Mouse (Mus musculus) lung, postnatal 0 days (tissue): ENCODE results near the gene Abcg1. TPM values are rescaled to one million over a fixed set of nuclear protein-coding genes. Genes with fewer than 3 reads are reported as not detected.

Source experiments
- ATAC-seq: fragments of 200-750 bp; cut with Nextera tagmentation; 2 replicates; pipeline ENCODE4 v1.8.0; 2017; ENCODE audit warnings: moderate library complexity
- DNase-seq: peaks from one replicate; pipeline ENCODE4 v3.0.0-alpha.2; 2016; ENCODE audit warnings: low spot score
- H3K27ac ChIP-seq: fragments of 300-500 bp; sonication (generic); 2 replicates; pipeline ENCODE4 v1.5.1; 2014; ENCODE audit warnings: antibody characterized with exemption, mild to moderate bottlenecking, low read length, mixed read lengths
- H3K27me3 ChIP-seq: fragments of 300-500 bp; sonication (generic); replicated peaks from 2 replicates; pipeline ENCODE4 v1.6.1; 2014; ENCODE audit warnings: low read length, mixed read lengths; ENCODE audit not compliant: insufficient read depth
- H3K36me3 ChIP-seq: fragments of 300-500 bp; sonication (generic); 2 replicates; pipeline ENCODE4 v1.6.1; 2014; ENCODE audit warnings: low read length, mixed read lengths; ENCODE audit not compliant: insufficient read depth
- H3K4me1 ChIP-seq: fragments of 300-500 bp; sonication (generic); 2 replicates; pipeline ENCODE4 v1.6.1; 2014; ENCODE audit warnings: antibody characterized with exemption, low read depth, low read length, mixed read lengths; ENCODE audit not compliant: insufficient read depth
- H3K4me2 ChIP-seq: fragments of 300-500 bp; sonication (generic); replicated peaks from 2 replicates; pipeline ENCODE4 v1.6.1; 2014; ENCODE audit warnings: low read depth, mild to moderate bottlenecking, low read length, moderate library complexity, mixed read lengths
- H3K4me3 ChIP-seq: fragments of 300-500 bp; sonication (generic); 2 replicates; pipeline ENCODE4 v1.5.1; 2014; ENCODE audit warnings: low read depth, low read length
- H3K9ac ChIP-seq: fragments of 300-500 bp; sonication (generic); replicated peaks from 2 replicates; pipeline ENCODE4 v1.6.1; 2014; ENCODE audit warnings: low read depth, mild to moderate bottlenecking
- H3K9me3 ChIP-seq: fragments of 300-500 bp; sonication (generic); 2 replicates; pipeline ENCODE4 v1.6.1; 2016; ENCODE audit warnings: low read length, mixed read lengths
- CTCF ChIP-seq: IDR thresholded peaks from 2 replicates; pipeline ENCODE4 v1.5.1; 2016; ENCODE audit warnings: antibody characterized with exemption, mild to moderate bottlenecking
- EP300 ChIP-seq: IDR thresholded peaks from 2 replicates; pipeline ENCODE4 v1.6.1; 2016; ENCODE audit warnings: antibody characterized with exemption, mild to moderate bottlenecking, control low read depth
- WGBS: fragments of 180-500 bp; shearing (Covaris S2); extraction: QIAGEN DNeasy Blood & Tissue Kit; methylation state at CpG from one replicate; pipeline ENCODE4 v1.1.7; 2014; 5-methylcytosine and 5-hydroxymethylcytosine counted together
- polyA plus RNA-seq: library from polyadenylated mRNA; unstranded; fragments of >200 nt; fragmentation: Nextera tagmentation; extraction: Ambion mirVana; gene quantifications from 2 replicates; pipeline ENCODE4 v1.2.1, GENCODE M21; 2015

Gene Abcg1
- polyA plus RNA-seq, 1 experiment from 2014 or later = 26.9 TPM

GRCm38 (mm10) chr17:31037331-31037730 lies 20.1 kb upstream of the Abcg1 start:
- Histone ChIP-seq H3K9me3 (no peaks in the 10 kb centered on the region), H3K27me3 (no peaks in the 10 kb centered on the region), H3K27ac (no peak overlapping the region), H3K9ac (no peak overlapping the region), H3K4me1 (no peaks in the 10 kb centered on the region), H3K36me3 (no peaks in the 10 kb centered on the region), H3K4me3 (no peak overlapping the region), H3K4me2 (no peak overlapping the region)
- DNase-seq (no peak), ATAC-seq (no peak)
- WGBS = 48% methylated on average over 8 of the region's 8 CpGs
- no peak for TF ChIP-seq CTCF
- TF ChIP-seq EP300 = no peak

DNA sequence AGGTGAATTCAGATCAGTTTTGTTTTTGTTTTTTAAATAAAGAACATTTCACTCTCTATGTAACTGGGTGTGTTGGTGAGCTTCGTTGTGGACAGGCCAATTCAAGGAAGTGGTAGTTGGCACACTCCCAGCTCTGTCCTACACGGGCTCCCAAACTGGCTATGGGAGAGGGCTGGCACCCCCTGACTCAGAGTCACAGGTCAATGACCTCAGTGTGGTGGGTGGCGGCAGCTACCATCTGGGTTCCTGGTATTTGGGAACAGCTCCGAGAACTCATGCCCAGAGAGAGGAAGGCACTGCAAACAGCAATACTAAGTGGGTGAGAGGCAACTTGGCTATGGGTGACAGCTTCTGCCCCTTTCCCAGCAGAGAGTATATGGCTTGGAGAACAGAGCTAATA lies 19.1 kb upstream of the Abcg1 start:
- Histone ChIP-seq H3K4me2 (no peak overlapping the region), H3K36me3 (no peaks in the 10 kb centered on the region), H3K27ac (no peak overlapping the region), H3K4me3 (no peak overlapping the region), H3K9ac (no peak overlapping the region), H3K27me3 (no peaks in the 10 kb centered on the region), H3K9me3 (no peaks in the 10 kb centered on the region), H3K4me1 (no peaks in the 10 kb centered on the region)
- TF ChIP-seq EP300 = peak; percentile 21; the same call in 1 of the 2 replicates
- no peak for TF ChIP-seq CTCF
- DNase-seq (peak; percentile 60), ATAC-seq (peak; percentile 57)
- WGBS = 35% methylated on average over 4 of the region's 4 CpGs

GRCm38 (mm10) chr17:31039626-31040025 lies 17.8 kb upstream of the Abcg1 start:
- 46% methylated on average over 7 of the region's 7 CpGs for WGBS
- no peak overlapping the region for H3K4me3 ChIP-seq
- DNase-seq (peak; percentile 86), ATAC-seq (peak; percentile 75)
- no peaks in the 10 kb centered on the region for H3K9me3 ChIP-seq
- H3K36me3 ChIP-seq = no peaks in the 10 kb centered on the region
- H3K9ac ChIP-seq = no peak overlapping the region
- H3K27me3 ChIP-seq = no peaks in the 10 kb centered on the region
- no peak overlapping the region for H3K27ac ChIP-seq
- no peaks in the 10 kb centered on the region for H3K4me1 ChIP-seq
- H3K4me2 ChIP-seq = no peak overlapping the region
- TF ChIP-seq CTCF = no peak
- no peak; the same call in 1 of the 2 replicates for TF ChIP-seq EP300

GRCm38 (mm10) chr17:31040421-31040820 lies 17.1 kb upstream of the Abcg1 start:
- ATAC-seq = no peak
- Histone ChIP-seq H3K4me2 (no peak overlapping the region), H3K27ac (no peak overlapping the region), H3K4me3 (no peak overlapping the region), H3K4me1 (no peaks in the 10 kb centered on the region), H3K9ac (no peak overlapping the region), H3K9me3 (no peaks in the 10 kb centered on the region), H3K36me3 (no peaks in the 10 kb centered on the region), H3K27me3 (no peaks in the 10 kb centered on the region)
- peak; percentile 34 for DNase-seq
- WGBS = 62% methylated on average over 7 of the region's 7 CpGs
- no peak for TF ChIP-seq CTCF
- TF ChIP-seq EP300 = no peak

DNA sequence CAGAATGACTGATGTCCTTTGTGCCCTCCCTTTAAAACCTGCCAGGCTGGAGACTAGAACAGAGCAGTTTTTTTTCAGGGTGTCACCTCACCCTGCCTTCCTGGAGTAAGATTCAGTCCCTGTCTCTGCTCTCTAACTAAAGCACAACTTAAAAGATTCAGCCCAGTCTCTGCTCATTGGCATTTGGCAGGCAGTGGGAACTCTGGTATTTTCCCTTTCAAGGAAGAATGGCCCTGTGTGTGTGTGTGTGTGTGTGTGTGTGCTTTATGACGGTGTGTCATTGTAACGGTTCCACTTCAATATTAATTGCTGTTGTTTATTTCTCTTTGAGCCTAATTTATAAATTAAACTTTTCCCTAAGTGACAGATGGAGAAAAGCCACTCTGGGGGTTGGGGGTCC lies 14.7 kb upstream of the Abcg1 start:
- Histone ChIP-seq H3K27me3 (no peaks in the 10 kb centered on the region), H3K36me3 (no peaks in the 10 kb centered on the region), H3K4me1 (no peaks in the 10 kb centered on the region), H3K4me2 (no peak overlapping the region), H3K4me3 (no peak overlapping the region), H3K9me3 (no peaks in the 10 kb centered on the region), H3K27ac (no peak overlapping the region), H3K9ac (no peak overlapping the region)
- WGBS = 43% methylated on average over 2 of the region's 2 CpGs
- DNase-seq (no peak), ATAC-seq (no peak)
- no peak for TF ChIP-seq CTCF
- TF ChIP-seq EP300 = no peak

- peak overlapping the region; percentile 52 for H3K4me3 ChIP-seq
- peaks cover 6% of the 10 kb centered on the region; the same call in 1 of the 2 replicates for H3K4me1 ChIP-seq
- WGBS = 2% methylated on average over 26 of the region's 31 CpGs
These were observed 643 bp downstream of the Abcg1 start for GRCm38 (mm10) chr17:31057891-31058744.

More at GRCm38 (mm10) chr17:31057891-31058744, 643 bp downstream of the Abcg1 start:
- Histone ChIP-seq H3K9ac (peak overlapping the region; percentile 41; the same call in 1 of the 2 replicates), H3K27me3 (peaks cover 12% of the 10 kb centered on the region; the same call in 1 of the 2 replicates), H3K27ac (peak overlapping the region; percentile 59), H3K36me3 (no peaks in the 10 kb centered on the region), H3K9me3 (peaks cover 4% of the 10 kb centered on the region; the same call in 1 of the 2 replicates), H3K4me2 (peak overlapping the region; percentile 71)
- DNase-seq (no peak), ATAC-seq (peak; percentile 27)
- TF ChIP-seq EP300 (no peak), CTCF (peak; percentile 25)
